Comparison of ENCODE assay signal across 23 mouse cellular contexts in genomic region chr2:142261046-142261445, GRCm38 (mm10).
A peak's percentile ranks its signal among the peaks of the same experiment; 100 is the strongest.
DNase-seq lines count a peak whose midpoint lies in the region; ATAC-seq and TF ChIP-seq lines count a peak whose summit lies in the region.
"Had no signal": no experiment of that assay in that cellular context is flagged by ENCODE, and none has a peak within 500 bp of the region (broad histone marks: within the 10 kb centered on the region; RNA-seq: fewer than 3 reads in every experiment).

No protein-coding gene starts in this region.

- ATAC-seq in frontal cortex, adult (ENCODE audit: low TSS enrichment), result peak; percentile 68
- ATAC-seq: CD4-positive, CD25-positive, alpha-beta regulatory T cell, adult 4 months; forebrain, embryonic 14.5 days; forebrain, embryonic 16.5 days had no signal

- H3K27ac ChIP-seq in left cerebral cortex, adult 2 months, result peak overlapping the region; percentile 64
- H3K27ac ChIP-seq: embryonic facial prominence, embryonic 13.5 days; embryonic facial prominence, embryonic 15.5 days; forebrain, embryonic 10.5 days; forebrain, embryonic 12.5 days had no signal

- no peak for DNase-seq in frontal cortex, postnatal 25 days (ENCODE audit: low spot score in 2 of 2)
- no peak for DNase-seq in left cerebral cortex, adult 2 months (ENCODE audit: extremely low spot score in 1 of 2, low spot score in 2 of 2)
- DNase-seq in left cerebral cortex, postnatal 14 days (ENCODE audit: low spot score in 2 of 2), result no peak
- DNase-seq in telencephalon, adult 2 months (ENCODE audit: low read depth, low spot score), result peak; percentile 60
- no peak for DNase-seq in lung, adult 18-20 months
- DNase-seq: adrenal gland, adult 2 months; adrenal gland, postnatal 10 days; adrenal gland, postnatal 25 days; B cell, adult 2 months; cerebellum, adult 11-12 months; cerebellum, adult 2 months; cerebellum, adult 9-10 months; cerebellum, postnatal 25 days; embryo, embryonic 11 days had no signal

- intact Hi-C loops in left cerebral cortex, adult 2 months (cut with DNase I), result loop anchor here (5.0 to 10.0 kb wide), 4 partner anchors 141 to 554 kb away; no protein-coding TSS in a partner anchor
- intact Hi-C loops in left cerebral cortex, postnatal 14 days (cut with DNase I), result no loop called here

- H3K4me3 ChIP-seq in left cerebral cortex, adult 2 months, result no peak overlapping the region
- H3K4me3 ChIP-seq: embryonic facial prominence, embryonic 13.5 days; embryonic facial prominence, embryonic 15.5 days; erythroblast, embryonic 14.5 days; forebrain, embryonic 10.5 days; forebrain, embryonic 12.5 days had no signal

- no peak for TF ChIP-seq CTCF in left cerebral cortex, adult 2 months (IDR thresholded peaks at IDR 0.05)
